Mouse (Mus musculus) right cerebral cortex, postnatal 4 days (tissue): ENCODE results near the gene Alyref.
"Not testable (repeated sequence)": the region's sequence is repeated elsewhere in the genome, so short reads cannot be mapped to it uniquely, and the experiment has no call there.

Source experiments
- DNase-seq: peaks from one replicate; pipeline ENCODE4 v3.0.0-alpha.2; 2022

Gene Alyref

DNA sequence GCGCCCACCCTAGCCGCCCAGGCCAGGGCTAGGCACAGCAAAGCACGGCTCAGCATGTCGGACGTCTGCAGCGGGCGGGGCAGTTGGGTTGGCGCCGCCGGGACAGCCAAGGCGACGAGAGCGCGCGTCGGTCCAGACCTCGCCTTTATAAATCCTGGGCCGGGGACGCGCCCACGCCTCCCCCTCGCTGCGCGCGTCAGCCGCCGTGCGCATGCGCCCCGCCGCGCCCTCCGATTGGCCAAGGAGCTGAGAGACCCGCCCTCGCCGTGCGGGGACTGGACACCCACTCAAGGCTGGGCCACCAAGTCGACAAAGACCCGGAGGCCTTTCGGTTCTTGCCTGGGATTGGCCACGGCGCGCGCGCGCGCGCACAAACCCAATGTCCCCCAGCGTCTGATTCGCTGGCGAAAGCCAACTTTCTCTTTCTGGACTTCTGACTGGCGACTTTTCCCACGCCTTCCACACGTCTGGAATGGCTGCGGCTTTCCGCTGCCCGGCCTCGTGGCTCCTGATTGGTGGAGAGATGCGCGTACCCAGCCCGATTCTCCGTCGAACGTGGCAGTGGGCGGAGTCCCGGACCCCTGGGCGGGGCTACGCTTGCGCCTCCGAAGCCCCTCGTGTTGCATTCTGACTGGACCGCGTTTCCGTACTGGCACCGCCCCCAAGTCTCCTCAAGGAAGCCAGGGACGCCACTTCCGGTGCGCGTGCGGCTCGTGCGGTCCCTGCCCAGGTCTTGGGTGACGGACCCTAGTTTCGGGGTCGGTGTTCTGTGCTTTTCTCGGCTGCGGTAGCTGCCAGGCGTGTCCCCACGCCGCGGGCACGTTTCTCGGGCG, 25.2 kb downstream of the Alyref start, which contains the start of gene P4hb:
TSS of gene P4hb (minus strand) at position 502 of the 833 bp plus-strand sequence.
- peak; percentile 98 for DNase-seq

DNA sequence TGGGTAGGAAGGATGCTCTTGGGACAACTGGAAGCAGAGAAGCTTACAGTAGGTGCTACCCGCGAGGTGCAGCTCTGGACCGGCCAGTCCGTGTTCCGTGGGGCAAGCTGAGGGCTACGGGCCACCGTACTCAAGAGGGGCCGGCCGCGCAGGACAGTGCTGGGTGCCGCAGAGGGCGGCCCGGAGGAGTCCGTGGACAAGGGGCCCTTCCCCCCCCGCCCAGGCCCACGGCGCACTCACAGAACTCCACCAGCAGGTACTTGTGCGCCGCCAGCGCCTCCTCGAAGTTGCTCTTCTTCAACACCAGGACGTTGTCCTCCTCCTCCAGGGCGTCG, 25.8 kb downstream of the Alyref start:
- DNase-seq, result no peak

DNA sequence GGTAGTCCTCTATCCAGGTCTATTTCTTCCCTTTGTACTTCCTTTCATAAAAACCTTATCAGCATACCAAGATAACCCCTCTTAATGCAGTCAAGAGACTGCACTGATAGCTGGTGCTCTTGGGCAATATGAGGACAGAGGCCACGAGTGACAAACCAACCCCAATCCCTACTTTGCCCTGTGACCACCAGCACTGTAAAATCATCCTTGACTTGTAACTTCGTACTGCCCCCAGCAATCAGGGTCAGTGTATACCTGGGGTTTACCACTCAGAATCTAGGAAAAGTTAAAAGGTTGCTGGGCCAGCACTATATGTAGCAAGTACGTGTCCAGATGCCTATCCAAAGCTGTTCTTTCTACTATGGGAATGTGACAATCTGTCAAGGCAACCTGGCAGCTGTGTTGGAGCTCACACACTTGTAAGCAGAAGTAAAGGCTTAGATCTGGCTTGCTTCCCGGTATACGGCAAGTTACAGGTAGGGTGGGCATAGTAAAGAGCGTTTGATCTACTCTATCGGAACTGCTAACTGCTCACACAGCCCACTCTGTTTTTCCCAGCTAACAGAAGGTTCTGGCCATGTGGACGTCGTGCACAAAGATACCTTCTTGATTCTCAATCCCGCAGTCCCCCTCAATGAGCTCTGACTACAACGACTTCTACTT, 26.3 kb downstream of the Alyref start:
- DNase-seq, result no peak

DNA sequence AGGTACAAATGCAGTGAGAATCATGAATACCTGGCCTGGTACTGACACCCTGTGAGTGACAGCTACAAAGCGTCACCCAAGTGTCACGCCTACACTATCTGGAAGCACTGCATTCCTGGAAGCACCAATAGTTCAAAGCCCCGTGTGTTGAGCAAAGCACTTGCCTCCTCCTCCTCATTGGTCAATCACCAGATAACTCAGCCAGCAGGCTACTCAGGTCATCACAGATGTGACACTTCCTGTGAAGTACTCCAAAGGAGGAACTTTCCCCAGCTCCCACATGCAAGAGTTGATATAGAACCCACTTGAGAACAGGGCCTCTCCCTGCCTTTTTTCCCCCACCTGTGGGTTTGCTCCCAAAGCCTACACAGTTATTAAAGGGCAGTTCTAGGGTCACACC, 27.0 kb downstream of the Alyref start:
- DNase-seq, result no peak

DNA sequence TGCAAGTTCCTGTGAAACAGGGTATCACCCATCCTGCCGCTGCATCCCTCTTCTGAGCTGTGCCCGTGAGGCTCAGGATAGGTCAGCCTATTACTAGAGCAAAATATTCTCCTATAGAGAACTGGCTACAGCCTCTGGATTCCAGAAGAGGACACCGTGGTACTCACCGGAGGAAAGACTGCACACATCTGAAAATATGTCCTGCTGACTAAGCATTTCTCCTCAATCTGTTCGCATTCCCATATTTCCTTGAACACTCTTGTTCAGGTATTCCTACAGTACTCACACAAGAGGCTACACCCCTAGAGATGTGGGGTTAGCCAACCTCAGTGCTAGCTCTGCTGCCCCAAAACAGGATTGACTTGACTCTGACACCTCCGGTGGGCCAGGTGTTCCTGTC, 29.8 kb downstream of the Alyref start:
- DNase-seq, result no peak

DNA sequence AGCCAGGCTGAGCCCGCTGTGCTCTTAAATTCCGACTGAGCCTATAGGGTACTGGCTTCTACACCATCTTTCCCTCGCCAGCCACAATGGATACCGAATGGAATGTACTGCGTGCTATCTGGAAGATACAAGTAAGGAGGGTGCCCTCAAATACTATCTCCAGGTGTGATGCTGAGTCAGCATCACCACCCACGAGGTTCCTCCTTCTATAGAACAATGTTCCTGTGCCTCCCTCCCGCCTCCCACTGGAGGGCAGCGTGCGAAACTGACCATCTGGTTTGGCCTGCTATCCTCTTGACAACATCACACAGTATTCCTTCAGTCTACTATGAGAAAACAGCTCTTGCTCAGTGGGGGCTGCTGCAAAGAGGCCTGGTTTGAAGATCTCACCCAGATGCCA, 33.1 kb downstream of the Alyref start:
- no peak for DNase-seq

DNA sequence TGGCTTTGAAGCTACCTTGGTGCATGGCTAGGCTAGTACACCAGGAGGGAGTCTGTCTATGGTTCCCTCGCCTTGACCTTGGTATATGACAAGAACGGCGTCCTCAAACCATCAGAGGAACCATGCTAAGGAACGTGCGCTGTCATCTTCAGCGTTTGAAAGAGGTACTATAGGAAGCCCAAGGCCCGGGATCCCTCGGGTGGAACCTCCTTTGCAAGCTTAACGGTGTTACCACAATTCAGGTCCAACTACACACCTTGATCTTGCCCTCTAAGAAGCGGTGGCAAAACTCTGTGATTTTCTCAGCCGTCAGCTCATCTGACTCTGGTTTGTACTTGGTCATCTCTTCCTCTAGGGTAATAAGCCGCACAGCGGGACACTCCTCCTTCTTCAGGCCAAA, 35.2 kb downstream of the Alyref start:
- DNase-seq, result no peak

DNA sequence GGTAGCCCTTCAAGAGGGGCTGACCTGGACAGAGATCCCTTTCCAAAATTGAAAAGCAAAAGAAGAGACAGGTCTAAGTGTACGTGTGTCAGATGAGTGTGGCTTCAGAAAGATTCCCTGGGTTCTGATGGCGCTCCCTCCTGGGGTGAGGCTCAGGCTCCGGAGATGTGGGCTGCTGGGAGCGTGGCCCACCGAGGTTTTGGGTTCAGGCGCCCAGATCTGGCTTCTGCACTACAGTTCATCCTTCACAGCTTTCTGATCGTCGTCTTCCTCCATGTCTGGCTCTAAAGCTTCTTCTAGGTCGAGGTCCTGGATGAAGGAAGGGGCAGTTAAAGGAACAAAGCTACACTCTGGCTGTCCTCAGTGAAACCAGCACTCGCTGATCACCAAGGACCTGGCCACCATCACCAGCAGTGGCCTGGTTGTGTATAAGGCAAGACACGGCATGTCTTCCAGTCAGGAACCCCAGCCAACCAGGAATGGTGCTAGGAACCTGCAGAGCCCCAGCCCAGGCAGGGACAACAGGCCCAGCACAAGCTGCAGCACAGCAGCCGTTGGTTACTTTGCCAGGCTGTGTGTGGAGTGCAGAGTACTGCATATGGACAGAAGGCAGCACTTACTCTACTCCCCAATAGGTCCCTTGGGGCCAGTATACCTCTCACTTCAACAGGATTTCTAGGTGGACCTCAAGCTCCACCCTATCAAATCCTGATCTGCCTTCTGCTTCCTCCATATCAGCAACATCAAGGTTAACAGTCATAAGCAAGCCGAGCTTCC, 37.0 kb downstream of the Alyref start:
- no peak for DNase-seq

DNA sequence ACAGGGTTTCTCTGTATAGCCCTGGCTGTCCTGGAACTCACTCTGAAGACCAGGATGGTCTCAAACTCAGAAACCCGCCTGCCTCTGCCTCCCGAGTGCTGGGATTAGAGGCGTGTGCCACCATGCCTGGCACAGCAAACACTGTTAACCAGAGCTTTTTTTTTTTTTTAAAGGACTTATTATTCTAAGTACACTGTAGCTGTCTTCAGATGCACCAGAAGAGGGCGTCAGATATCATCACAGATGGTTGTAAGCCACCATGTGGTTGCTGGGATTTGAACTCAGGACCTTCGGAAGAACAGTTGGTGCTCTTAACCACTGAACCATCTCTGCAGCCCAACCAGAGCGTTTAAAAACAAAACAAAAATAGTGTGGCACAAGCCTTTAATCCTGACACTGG, 39.3 kb downstream of the Alyref start:
- not testable (repeated sequence) for DNase-seq

DNA sequence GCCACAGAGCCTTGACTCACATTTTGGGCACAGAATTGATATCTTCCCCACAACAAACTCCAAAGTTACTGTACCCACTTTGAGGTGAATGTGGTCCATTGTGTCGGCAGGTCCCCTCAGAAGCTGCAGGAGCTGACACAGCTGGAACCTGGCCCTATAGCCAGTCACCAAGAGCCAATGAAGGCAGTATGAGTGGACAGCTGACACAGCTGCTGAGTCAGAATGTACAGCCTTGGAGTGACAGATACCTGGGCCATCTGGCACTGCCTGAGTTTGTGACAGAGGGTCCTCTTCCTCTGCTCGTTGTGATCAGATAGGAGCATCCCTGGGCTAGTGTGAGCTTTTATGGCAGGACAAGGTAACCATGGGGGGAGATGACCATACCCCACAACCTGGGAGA, 42.9 kb downstream of the Alyref start:
- DNase-seq, result no peak

DNA sequence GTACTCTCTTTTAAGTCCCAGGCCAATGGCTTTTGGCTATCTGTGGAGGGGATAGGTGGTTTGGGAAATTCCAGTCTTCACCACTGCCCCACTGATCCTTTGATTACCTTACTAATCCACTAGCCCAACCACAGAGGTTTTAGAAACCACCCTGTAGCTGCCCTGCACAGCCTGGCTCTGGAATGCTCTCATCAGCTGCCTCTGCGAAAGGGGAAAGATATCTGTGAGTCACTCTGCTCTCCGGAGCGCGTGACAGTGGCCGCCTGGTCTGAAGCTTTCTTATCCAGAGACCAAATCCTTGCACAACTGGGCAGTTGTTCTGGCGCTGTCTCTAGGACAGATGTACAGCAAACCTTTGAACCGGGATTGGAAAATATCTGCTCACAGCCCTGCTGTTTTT, 43.3 kb downstream of the Alyref start:
- DNase-seq, result no peak

DNA sequence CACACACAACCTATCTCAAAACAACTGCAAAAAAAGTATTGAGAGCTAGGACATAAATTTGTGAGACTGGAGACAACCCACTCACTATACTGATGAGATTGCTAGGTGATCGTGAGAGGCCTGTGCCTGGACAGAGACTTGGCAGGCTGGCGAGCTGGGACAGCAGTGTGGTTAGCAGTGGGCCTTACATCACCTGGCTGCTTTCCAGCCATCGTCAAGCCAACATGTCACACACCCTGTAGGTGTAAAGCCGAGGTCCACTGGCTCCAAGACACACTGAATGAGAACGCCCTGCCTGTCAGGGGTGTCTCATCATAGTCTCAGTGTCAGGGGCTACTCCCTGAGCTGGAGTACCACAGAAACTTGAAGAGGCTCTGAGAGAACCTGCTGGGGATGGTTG, 45.4 kb downstream of the Alyref start:
- DNase-seq, result no peak

DNA sequence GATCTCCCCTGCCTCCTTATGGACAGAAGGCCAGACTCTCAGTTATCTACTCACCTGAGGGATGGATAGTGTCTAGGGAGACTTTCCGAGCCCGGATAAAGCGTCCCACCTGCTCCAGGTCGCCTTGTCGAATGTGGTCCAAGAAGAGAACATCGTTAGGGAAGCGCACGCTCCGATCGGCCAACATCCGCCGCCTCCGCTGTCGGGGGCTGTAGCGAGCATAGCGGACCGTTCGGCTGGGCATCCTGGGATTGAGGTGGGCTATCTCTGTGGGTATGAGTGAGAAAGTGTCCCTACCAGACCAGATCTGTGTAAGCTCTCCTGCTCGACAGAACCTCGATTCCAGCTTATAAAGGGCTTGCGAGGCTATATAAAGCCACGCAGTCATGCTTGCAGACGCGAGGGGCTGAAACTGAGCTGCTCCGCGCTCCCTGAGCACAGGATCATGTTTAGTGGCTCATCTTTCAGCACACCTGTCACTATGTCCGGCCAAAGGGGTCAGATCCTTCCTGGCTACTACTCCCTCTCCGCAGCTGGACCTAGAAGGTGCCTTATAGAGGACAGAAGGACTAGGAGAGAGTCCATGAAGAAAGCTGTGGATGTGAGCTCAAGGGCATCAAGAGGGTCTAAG, 47.2 kb downstream of the Alyref start, which contains the start of gene Ppp1r27:
TSS of gene Ppp1r27 (minus strand) at position 323 of the 631 bp plus-strand sequence.
- DNase-seq, result no peak

DNA sequence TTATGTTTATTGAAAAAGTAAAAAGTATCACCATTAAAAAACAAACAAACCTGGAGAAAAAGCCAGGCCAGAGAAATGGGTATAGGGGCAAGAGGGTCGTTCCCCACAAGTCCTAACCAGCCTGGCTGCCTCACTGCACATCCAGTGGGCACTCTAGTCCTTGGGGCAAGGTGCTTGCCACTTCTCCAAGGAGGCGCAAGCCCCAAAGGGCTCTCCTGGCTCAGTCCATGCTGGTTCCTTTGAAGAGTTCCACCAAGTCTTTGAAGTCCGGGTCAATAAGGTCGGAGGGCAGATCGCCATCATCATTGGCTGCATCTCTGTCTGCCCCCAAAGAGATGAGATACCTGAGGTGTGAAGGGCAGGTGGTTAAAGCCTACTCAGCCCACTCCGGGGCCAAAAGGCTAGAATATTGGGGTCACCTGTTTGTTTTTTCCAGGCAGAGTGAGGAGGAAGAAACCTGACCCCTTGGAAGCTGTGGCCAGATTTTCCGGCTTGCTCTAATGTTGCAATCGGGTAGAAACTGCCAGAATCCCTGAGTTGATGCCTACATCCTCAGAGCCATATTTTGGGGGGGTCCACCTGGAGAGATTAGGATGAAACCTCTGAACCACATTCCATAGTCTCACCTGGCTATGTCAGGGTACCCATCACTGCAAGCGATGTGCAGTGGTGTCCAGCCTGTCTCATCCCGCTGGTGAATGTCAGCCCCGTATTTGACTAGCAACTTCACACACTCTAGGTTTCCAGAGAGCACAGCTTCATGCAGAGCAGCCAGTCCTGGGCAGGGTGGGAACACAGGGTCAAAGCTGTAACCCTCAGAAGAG, 48.0 kb downstream of the Alyref start:
- DNase-seq, result no peak

DNA sequence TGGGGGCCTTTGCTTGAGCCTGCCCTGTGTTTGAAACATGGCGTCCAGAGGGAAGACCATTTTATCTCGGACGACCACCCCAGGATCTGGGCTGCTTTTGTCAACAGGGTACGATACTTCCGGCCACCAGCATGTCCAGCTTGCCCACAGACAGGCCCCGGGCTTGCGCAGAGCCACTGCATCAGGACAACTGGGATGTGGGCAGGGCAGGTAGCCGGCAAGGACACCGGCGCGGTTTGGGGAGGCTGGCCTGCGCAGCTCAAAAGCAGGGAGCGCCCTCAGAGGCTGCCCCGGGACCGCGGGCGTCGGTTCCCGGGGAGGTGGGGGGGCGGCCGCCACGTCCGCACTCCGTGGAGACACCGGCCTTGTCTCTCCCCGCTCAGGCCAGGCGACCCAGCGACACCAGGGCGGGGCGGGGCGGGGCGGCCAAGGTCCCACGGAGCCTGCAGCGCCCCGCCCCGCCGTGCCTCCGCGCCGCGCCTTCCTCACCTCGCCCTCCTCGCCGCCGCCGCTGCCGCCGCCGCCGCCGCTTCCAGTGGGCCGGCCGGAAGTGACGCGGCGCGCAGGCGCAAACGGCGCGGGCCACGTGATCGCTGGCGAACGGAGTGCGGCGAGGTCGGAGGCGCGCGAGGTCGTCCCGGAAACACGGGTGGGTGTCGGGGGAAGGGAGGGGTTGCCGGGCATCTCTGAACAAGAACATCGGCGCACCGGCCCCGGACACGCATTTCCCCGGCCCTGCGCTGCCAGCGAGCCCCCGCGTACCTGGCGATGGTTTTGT, 48.8 kb downstream of the Alyref start, which contains the start of gene Mcrip1:
TSS of gene Mcrip1 (minus strand) at position 560 of the 778 bp plus-strand sequence.
- DNase-seq, result peak; percentile 93

DNA sequence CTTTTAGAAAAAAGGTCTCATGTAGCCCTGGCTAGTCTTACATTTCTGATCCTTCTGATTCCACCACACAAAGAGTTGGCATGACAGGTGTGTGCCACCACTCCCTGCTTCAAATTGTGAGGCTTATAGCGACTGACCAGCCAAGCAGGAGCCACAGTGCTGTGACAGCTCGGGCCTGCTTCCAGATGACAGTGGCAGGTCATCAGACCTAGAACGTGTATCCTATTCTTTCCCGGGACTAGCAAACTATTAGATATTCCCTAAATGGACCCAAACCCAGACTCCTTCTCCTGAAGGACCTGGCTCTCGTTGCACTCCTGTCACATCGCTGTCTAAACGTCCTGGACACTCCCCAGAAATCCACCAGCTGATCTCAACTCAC, 49.4 kb downstream of the Alyref start:
- no peak for DNase-seq

DNA sequence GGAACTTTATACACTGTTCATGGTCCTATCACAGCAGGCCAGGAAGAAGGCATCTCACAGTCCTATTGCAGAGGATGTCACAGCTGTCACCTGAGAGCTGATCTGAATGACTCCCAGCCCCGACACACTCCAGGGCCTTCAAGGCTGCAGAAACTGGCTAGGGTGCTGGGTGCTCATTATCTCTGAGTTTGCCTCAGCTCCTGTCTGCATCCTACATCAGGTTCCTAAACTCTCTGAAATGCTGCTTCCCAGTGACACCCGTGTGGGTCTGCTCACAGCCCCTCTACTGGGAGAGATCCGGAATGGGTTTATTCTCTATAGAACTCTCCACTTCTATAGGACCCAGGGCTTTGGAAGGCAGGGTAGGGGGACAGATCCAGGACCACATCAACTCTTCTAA, 50.0 kb downstream of the Alyref start:
- DNase-seq, result no peak

DNA sequence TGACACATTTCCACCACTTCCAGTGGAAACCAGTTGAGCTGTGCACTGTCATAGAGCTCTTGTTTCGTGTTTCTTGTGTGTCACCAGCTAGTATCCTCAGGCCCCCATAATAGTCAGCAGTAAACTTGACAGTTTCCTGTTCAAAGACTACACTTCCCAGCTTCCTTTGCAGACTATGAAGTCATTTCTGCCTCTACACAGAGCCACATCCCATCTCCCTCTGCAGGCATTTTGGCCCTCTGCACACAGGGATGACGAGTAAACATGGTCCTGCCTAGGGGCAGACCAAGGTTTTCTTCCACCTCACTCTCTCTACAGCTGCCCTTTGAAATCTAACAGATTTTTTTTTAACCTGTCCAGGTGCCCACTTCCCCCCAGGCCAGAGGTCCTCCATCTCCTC, 50.7 kb downstream of the Alyref start:
- no peak for DNase-seq

DNA sequence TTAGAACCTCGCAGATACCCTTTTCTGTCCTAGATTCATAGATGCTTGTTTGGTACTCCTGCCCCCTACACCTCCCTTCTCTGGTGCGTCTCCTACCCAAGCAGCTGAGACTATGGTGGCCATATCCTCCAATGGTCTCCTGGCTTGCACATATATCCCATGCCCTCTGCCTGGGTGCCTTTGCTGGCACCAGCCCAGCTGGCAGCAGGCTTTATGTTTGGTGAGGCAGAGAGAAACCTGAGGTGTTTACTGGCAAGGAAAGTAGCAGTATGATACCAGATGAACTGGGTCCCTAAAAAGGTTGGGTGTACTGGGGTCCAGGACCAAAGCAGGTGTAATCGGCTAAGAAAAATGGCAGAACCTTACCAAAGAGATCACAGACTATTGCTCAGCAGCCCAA, 52.2 kb downstream of the Alyref start:
- DNase-seq, result no peak

DNA sequence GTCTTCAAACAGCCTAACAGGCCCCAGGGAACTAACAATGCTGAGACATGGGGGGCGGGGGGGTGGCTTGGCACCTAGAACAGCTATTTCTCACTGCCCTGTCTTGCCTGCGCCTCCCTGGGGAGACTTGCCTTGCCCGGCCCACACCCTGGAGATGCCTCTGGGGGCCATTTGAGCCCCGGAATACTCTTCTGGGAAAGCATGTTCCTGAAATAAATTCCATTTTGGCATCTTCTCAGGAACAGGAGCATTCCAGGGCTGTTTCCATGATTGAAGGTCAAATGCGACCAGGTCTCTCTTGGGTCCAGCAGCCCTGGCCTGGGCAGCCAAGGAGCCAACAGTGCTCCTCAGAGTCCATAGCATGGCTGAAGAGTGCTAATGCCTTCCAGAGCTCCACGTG, 55.8 kb downstream of the Alyref start:
- no peak for DNase-seq
